Mouse (Mus musculus): ENCODE measurements around the gene Rps29. TPM values are rescaled to one million over a fixed set of nuclear protein-coding genes. Genes with fewer than 3 reads are reported as not detected.

Gene Rps29
- polyA plus RNA-seq, 1 experiment from 2014 or later: 1,555 TPM

GRCm38 (mm10) chr12:69191396-69191795 lies 32.4 kb upstream of the Rps29 start:
- WGBS: 86% methylated on average over 5 of the region's 5 CpGs
- Histone ChIP-seq H3K36me3 (peaks cover 45% of the 10 kb centered on the region), H3K4me3 (no peak overlapping the region)

DNA sequence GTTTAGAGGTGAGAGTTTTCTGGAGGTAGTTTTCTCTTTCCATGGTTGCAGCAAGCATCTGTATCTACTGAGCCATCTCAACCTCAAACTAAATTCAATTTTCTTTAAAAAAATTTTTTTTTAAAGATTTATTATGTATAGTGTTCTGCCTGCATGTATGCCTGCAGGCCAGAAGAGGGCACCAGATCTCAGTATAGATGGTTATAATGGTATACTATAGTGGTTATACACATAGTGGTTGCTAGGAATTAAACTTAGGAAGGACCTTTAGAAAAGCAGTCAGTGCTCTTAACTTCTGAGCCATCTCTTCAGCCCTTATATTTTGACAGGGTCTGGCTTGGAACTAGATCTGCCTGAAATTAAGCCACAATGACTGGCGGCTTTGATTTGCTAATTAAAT lies 31.5 kb upstream of the Rps29 start:
- peaks cover 13% of the 10 kb centered on the region for H3K4me1 ChIP-seq
- H3K4me3 ChIP-seq: no peak overlapping the region
- no peaks in the 10 kb centered on the region for H3K27me3 ChIP-seq
- no peaks in the 10 kb centered on the region for H3K9me3 ChIP-seq
- ATAC-seq (ENCODE audit: borderline replicate concordance, extremely low read depth, low FRiP score, low TSS enrichment): no peak
- no peak overlapping the region for H3K4me2 ChIP-seq
- H3K9ac ChIP-seq: no peak overlapping the region
- WGBS: 95% methylated on average over 1 of the region's 1 CpGs
- peaks cover 45% of the 10 kb centered on the region for H3K36me3 ChIP-seq
- no peak overlapping the region for H3K27ac ChIP-seq

More at GRCm38 (mm10) chr12:69191396-69191795, 32.4 kb upstream of the Rps29 start:
- H3K9me3 ChIP-seq: no peaks in the 10 kb centered on the region
- H3K9ac ChIP-seq: no peak overlapping the region
- peaks cover 15% of the 10 kb centered on the region for H3K4me1 ChIP-seq
- H3K27me3 ChIP-seq: no peaks in the 10 kb centered on the region
- no peak overlapping the region for H3K27ac ChIP-seq
- no peak overlapping the region for H3K4me2 ChIP-seq
- no peak for ATAC-seq (ENCODE audit: borderline replicate concordance, extremely low read depth, low FRiP score, low TSS enrichment)

DNA sequence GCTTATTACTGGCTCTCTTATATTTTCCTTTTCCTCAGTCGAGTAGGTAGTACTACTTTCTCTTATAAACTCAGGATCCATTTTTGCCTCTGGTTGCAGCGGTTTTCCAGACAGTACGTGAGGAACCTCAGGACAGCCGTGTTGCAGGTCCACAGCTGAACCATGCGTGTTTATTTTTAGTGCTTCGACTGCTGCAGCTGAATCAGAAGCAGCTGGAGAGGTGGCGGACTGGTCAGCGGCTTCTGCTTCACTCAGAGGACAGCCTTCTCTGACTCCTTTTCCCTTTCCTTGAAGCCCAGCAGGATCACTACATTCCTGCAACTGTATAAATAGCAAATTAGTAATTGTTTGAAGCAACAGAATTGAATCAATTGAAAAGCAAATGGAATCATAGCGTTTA lies 31.1 kb upstream of the Rps29 start:
- H3K27me3 ChIP-seq: no peaks in the 10 kb centered on the region
- H3K4me1 ChIP-seq: peaks cover 17% of the 10 kb centered on the region
- ATAC-seq (ENCODE audit: borderline replicate concordance, extremely low read depth, low FRiP score, low TSS enrichment): no peak
- H3K4me3 ChIP-seq: no peak overlapping the region
- no peak overlapping the region for H3K27ac ChIP-seq
- peaks cover 45% of the 10 kb centered on the region for H3K36me3 ChIP-seq
- no peaks in the 10 kb centered on the region for H3K9me3 ChIP-seq
- H3K9ac ChIP-seq: no peak overlapping the region
- 81% methylated on average over 9 of the region's 9 CpGs for WGBS
- no peak overlapping the region for H3K4me2 ChIP-seq

DNA sequence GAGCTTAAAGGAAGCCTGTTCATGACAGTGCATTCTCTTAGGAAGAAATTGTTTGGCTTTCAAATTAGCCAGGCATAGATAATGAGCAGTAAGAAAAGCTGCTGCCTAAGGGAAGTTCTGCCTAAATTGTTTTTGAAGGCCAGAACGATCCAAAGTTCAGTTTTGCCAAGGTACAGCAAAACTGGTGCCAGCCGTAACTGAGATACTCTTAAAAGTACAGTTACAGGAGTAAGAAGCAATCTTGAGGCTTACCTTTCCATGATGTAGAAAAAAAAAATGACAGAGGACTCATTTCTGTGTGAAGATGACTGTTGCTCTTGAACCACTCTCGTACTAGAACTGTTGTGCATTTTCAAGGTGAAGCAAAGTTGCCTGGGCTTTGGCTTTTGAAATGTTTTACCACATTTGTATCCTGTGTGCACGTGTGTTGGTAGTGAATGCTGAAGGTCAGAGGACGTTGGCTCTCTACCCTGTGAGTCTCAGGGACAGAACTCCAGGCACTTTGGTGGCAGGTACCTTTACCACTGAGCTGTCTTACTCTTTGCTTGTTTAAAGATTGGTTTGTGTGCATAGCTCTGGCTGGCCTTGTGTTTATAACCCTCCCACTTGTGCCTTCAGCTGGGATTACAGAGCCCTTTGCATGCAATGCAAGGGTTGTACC lies 28.0 kb upstream of the Rps29 start:
- peaks cover 41% of the 10 kb centered on the region for H3K36me3 ChIP-seq

DNA sequence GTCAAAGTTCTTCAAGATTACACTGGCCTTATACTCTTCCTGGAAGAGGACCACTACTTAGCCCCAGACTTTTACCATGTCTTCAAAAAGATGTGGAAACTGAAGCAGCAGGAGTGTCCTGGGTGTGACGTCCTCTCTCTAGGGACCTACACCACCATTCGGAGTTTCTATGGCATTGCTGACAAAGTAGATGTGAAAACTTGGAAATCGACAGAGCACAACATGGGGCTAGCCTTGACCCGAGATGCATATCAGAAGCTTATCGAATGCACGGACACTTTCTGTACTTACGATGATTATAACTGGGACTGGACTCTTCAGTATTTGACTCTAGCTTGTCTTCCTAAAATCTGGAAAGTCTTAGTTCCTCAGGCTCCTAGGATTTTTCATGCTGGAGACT lies 26.4 kb upstream of the Rps29 start:
- H3K4me1 ChIP-seq: peaks cover 19% of the 10 kb centered on the region
- peak overlapping the region; percentile 74 for H3K4me2 ChIP-seq
- 73% methylated on average over 7 of the region's 7 CpGs for WGBS
- no peak for ATAC-seq (ENCODE audit: borderline replicate concordance, extremely low read depth, low FRiP score, low TSS enrichment)
- H3K27ac ChIP-seq: no peak overlapping the region
- peak overlapping the region; percentile 88 for H3K9ac ChIP-seq
- no peaks in the 10 kb centered on the region for H3K9me3 ChIP-seq
- no peaks in the 10 kb centered on the region for H3K27me3 ChIP-seq
- peak overlapping the region; percentile 69 for H3K4me3 ChIP-seq
- H3K36me3 ChIP-seq: peaks cover 38% of the 10 kb centered on the region

More for the DNA sequence above, 28.0 kb upstream of the Rps29 start:
- no peaks in the 10 kb centered on the region for H3K27me3 ChIP-seq
- H3K27ac ChIP-seq: no peak overlapping the region
- no peak overlapping the region for H3K4me3 ChIP-seq
- no peak overlapping the region for H3K9ac ChIP-seq
- peaks cover 19% of the 10 kb centered on the region for H3K4me1 ChIP-seq
- H3K9me3 ChIP-seq: no peaks in the 10 kb centered on the region
- WGBS: 61% methylated on average over 5 of the region's 5 CpGs
- no peak for ATAC-seq (ENCODE audit: borderline replicate concordance, extremely low read depth, low FRiP score, low TSS enrichment)
- no peak overlapping the region for H3K4me2 ChIP-seq

DNA sequence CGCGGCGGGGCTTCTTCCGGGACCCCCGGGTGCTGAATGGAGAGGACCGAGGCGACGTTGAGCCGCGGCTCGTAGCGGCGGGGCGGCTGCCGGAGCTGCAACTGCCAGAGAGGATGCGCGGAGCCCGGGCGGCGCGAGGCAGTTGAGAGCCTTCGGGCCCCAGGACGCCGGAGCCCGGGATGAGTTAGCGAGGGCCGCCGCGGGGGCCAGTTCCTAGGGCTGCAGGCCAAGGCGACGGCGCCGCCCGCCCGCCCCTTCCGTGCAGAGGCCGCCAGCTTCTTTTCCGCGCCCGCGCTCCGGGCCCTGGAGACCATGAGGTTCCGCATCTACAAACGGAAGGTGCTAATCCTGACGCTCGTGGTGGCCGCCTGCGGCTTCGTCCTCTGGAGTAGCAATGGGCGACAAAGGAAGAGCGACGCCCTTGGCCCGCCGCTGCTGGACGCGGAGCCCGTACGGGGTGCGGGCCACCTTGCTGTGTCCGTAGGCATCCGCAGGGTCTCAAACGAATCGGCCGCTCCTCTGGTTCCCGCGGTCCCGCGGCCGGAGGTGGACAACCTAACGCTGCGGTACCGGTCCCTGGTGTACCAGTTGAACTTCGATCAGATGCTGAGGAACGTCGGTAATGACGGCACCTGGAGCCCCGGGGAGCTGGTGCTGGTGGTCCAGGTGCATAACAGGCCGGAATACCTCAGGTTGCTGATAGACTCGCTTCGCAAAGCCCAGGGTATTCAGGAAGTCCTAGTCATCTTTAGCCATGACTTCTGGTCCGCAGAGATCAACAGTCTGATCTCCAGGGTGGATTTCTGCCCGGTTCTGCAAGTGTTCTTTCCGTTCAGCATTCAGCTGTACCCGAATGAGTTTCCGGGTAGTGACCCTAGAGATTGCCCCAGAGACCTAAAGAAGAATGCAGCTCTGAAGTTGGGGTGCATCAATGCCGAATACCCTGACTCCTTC lies 25.6 kb upstream of the Rps29 start:
- peak overlapping the region; percentile 69 for H3K4me3 ChIP-seq
- H3K9me3 ChIP-seq: no peaks in the 10 kb centered on the region
- peak overlapping the region; percentile 74 for H3K4me2 ChIP-seq
- H3K9ac ChIP-seq: peak overlapping the region; percentile 88
- peaks cover 19% of the 10 kb centered on the region for H3K4me1 ChIP-seq
- WGBS: 2% methylated on average over 80 of the region's 86 CpGs
- no peaks in the 10 kb centered on the region for H3K27me3 ChIP-seq
- H3K36me3 ChIP-seq: peaks cover 30% of the 10 kb centered on the region
- peak; percentile 76 for ATAC-seq (ENCODE audit: borderline replicate concordance, extremely low read depth, low FRiP score, low TSS enrichment)
- peak overlapping the region; percentile 89 for H3K27ac ChIP-seq

DNA sequence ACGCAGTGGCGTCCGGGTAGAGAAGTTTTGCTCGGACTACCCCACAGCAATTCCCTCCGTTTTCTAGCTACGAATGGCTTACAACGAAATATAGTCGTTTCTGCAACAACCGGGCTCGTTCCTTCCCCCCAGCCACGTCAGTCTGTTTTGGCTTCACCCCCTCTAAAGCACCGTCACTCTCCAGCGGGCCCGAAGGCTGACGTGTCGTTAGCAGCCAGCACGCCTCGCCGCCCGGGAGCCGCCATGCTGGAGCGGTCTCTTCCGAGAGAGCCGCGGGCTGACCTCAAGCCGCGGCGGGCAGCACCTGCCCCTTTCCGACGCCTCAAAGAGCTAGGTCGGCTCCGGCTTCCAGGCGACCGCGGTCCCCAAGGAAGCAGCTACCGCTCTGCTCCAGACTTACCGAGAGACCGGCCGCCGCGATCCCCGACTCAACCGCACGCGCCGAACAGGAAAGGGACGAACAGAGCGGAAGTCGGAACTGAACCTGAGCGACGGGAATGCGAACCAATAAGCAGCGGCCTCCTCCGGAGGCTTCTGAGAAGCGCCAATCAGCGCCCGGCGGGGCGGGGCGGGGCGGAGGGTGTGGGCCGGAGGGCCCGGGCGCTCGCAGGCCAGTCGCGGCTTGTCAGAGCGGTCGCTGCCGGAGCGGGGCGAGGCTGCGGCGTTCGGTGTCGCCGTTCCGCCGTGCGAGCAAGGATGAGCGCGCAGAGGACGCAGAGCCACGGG lies 24.8 kb upstream of the Rps29 start, which contains the start of the genes Rpl36al and Mgat2:
TSS of gene Rpl36al (minus strand) at position 501 of the 726 bp plus-strand sequence.
TSS of gene Mgat2 (plus strand) at position 575 of the 726 bp plus-strand sequence.
- Histone ChIP-seq H3K27ac (peak within 1 kb of the TSS; percentile 89), H3K9me3 (no peaks in the 10 kb centered on the region), H3K4me1 (peaks cover 19% of the 10 kb centered on the region), H3K36me3 (peaks cover 24% of the 10 kb centered on the region), H3K27me3 (no peaks in the 10 kb centered on the region), H3K4me2 (peak within 1 kb of the TSS; percentile 74), H3K4me3 (peak within 1 kb of the TSS; percentile 69), H3K9ac (peak within 1 kb of the TSS; percentile 88)
- ATAC-seq (ENCODE audit: borderline replicate concordance, extremely low read depth, low FRiP score, low TSS enrichment): peak; percentile 99
- WGBS: under 1% methylated on average over 79 of the region's 84 CpGs

- Histone ChIP-seq H3K4me1 (peaks cover 12% of the 10 kb centered on the region), H3K27ac (no peak overlapping the region), H3K9me3 (no peaks in the 10 kb centered on the region), H3K4me3 (no peak overlapping the region), H3K4me2 (no peak overlapping the region), H3K27me3 (no peaks in the 10 kb centered on the region), H3K9ac (no peak overlapping the region), H3K36me3 (peaks cover 12% of the 10 kb centered on the region)
- WGBS: 86% methylated on average over 4 of the region's 4 CpGs
- no peak for ATAC-seq (ENCODE audit: borderline replicate concordance, extremely low read depth, low FRiP score, low TSS enrichment)
Observed at GRCm38 (mm10) chr12:69181800-69182199, 22.8 kb upstream of the Rps29 start.

GRCm38 (mm10) chr12:69179371-69179770 lies 20.4 kb upstream of the Rps29 start:
- Histone ChIP-seq H3K9ac (no peak overlapping the region), H3K4me3 (no peak overlapping the region), H3K27me3 (no peaks in the 10 kb centered on the region), H3K4me1 (no peaks in the 10 kb centered on the region), H3K27ac (no peak overlapping the region), H3K4me2 (no peak overlapping the region), H3K36me3 (peaks cover 21% of the 10 kb centered on the region), H3K9me3 (no peaks in the 10 kb centered on the region)
- 72% methylated on average over 12 of the region's 12 CpGs for WGBS
- ATAC-seq (ENCODE audit: borderline replicate concordance, extremely low read depth, low FRiP score, low TSS enrichment): no peak

- 78% methylated on average over 3 of the region's 3 CpGs for WGBS
- Histone ChIP-seq H3K27me3 (no peaks in the 10 kb centered on the region), H3K36me3 (peaks cover 29% of the 10 kb centered on the region), H3K4me1 (no peaks in the 10 kb centered on the region), H3K4me2 (no peak overlapping the region), H3K9me3 (no peaks in the 10 kb centered on the region), H3K4me3 (no peak overlapping the region), H3K27ac (no peak overlapping the region), H3K9ac (no peak overlapping the region)
- ATAC-seq (ENCODE audit: borderline replicate concordance, extremely low read depth, low FRiP score, low TSS enrichment): no peak
Observed at GRCm38 (mm10) chr12:69177526-69177925, 18.5 kb upstream of the Rps29 start.

DNA sequence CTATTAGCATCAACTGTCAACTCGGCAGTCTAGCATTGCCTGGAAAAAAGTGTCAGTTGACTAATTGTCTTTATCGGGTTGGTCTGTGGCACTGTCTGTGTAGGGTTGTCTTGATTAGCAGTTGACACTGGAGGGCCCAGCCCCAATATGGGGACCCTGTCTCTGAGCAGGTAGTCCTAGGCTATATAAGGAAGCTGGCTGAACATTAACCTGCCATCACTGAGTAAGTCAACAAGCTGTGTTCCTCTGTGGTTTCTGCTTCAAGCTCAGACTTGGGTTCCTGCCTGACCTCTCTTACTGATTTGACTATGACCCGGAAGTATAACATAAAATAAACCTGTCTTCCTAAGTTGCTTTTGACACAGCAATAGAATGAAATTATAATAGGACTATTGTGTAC lies 17.0 kb upstream of the Rps29 start:
- Histone ChIP-seq H3K4me1 (no peaks in the 10 kb centered on the region), H3K27me3 (no peaks in the 10 kb centered on the region), H3K36me3 (peaks cover 23% of the 10 kb centered on the region), H3K4me2 (no peak overlapping the region), H3K9ac (no peak overlapping the region), H3K4me3 (no peak overlapping the region), H3K9me3 (no peaks in the 10 kb centered on the region), H3K27ac (no peak overlapping the region)
- no peak for ATAC-seq (ENCODE audit: borderline replicate concordance, extremely low read depth, low FRiP score, low TSS enrichment)
- 89% methylated on average over 3 of the region's 3 CpGs for WGBS

Measured in lung, embryonic 15.5 days (tissue).